Mouse (Mus musculus) adrenal gland, adult (tissue): Measurements from ENCODE around the gene Cntrl.

Source experiments
- DNase-seq, 2 experiments: peaks; one replicate each; pipeline ENCODE4 v3.0.0; 2022 to 2023; ENCODE audit warnings: low spot score in 1 of 2; ENCODE audit not compliant: inconsistent age in 2 of 2

Cntrl gene

GRCm38 (mm10) chr2:35109141-35109923 lies at the start of gene Cntrl:
TSS of gene Cntrl (plus strand) at chr2:35109492.
- peak; percentile 96 to 99 for DNase-seq

GRCm38 (mm10) chr2:35060256-35060655 lies 49.0 kb upstream of the Cntrl start:
- DNase-seq: no peak

- DNase-seq: no peak
Observed at GRCm38 (mm10) chr2:35060897-35061296, 48.4 kb upstream of the Cntrl start.

GRCm38 (mm10) chr2:35061338-35061737 lies 48.0 kb upstream of the Cntrl start, which contains the start of gene Hc:
TSS of gene Hc (minus strand) at chr2:35061438.
- no peak for DNase-seq

- no peak for DNase-seq
Observed at GRCm38 (mm10) chr2:35063333-35064030, 45.8 kb upstream of the Cntrl start.

GRCm38 (mm10) chr2:35066525-35067082 lies 42.7 kb upstream of the Cntrl start:
- no peak for DNase-seq

- no peak for DNase-seq
Observed at GRCm38 (mm10) chr2:35067117-35067516, 42.2 kb upstream of the Cntrl start.

- DNase-seq: no peak
Observed at GRCm38 (mm10) chr2:35069124-35069523, 40.2 kb upstream of the Cntrl start.

- DNase-seq: no peak
Observed at GRCm38 (mm10) chr2:35070275-35070674, 39.0 kb upstream of the Cntrl start.

GRCm38 (mm10) chr2:35072547-35072946 lies 36.7 kb upstream of the Cntrl start:
- DNase-seq: no peak

- DNase-seq: no peak
Observed at GRCm38 (mm10) chr2:35074328-35074727, 35.0 kb upstream of the Cntrl start.

GRCm38 (mm10) chr2:35079166-35079565 lies 30.1 kb upstream of the Cntrl start:
- DNase-seq: no peak

GRCm38 (mm10) chr2:35087418-35087817 lies 21.9 kb upstream of the Cntrl start:
- no peak for DNase-seq

- DNase-seq: no peak
Observed at GRCm38 (mm10) chr2:35100529-35100928, 8.8 kb upstream of the Cntrl start.

- DNase-seq: no peak
Observed at GRCm38 (mm10) chr2:35101443-35101842, 7.8 kb upstream of the Cntrl start, which contains the start of gene AI182371. TSS of gene AI182371 (minus strand) at chr2:35101543.

- DNase-seq: no peak
Observed at GRCm38 (mm10) chr2:35102777-35103176, 6.5 kb upstream of the Cntrl start.

GRCm38 (mm10) chr2:35103558-35103957 lies 5.7 kb upstream of the Cntrl start:
- no peak for DNase-seq

- DNase-seq: no peak
Observed at GRCm38 (mm10) chr2:35104843-35105242, 4.4 kb upstream of the Cntrl start.

GRCm38 (mm10) chr2:35107984-35108635 lies 1.2 kb upstream of the Cntrl start:
- DNase-seq: peak in 1 of 2 experiments; percentile 54

- peak in 1 of 2 experiments; percentile 38 for DNase-seq
Observed at GRCm38 (mm10) chr2:35108712-35109111, 580 bp upstream of the Cntrl start.

GRCm38 (mm10) chr2:35109924-35110304 lies 622 bp downstream of the Cntrl start:
- DNase-seq: no peak
